Mouse (Mus musculus): ENCODE data around the gene Agbl2. TPM values are rescaled to one million over a fixed set of nuclear protein-coding genes. Genes with fewer than 3 reads are reported as not detected.

The Agbl2 gene
- polyA plus RNA-seq, 1 experiment from 2014 or later, result 2.4 TPM

DNA sequence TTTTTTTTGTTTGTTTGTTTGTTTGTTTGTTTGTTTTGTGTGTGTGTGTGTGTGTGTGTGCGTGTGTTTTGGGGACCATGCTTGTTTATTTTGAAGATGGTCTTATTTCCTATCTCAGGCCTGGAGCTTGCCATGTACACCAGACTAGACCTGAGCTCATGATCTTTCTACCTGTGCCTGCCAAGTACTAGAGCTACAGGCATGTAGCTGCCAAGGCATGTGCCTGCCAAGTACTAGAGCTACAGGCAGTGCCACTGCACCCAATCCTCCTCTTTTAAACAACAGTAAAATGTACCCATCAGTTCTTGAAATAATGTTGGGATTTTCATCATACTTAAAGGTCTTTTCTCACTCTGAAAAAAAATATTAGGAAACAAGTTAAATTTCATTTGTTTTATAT lies 91.5 kb downstream of the Agbl2 start:
- no peaks in the 10 kb centered on the region for H3K27me3 ChIP-seq (ENCODE audit: control insufficient read depth, insufficient read depth, low read depth, low read length)
- no peak overlapping the region for H3K4me3 ChIP-seq (ENCODE audit: low read length)
- H3K4me1 ChIP-seq (replicated peaks; ENCODE audit: control insufficient read depth, insufficient read depth, low read length), result peaks cover 6% of the 10 kb centered on the region; the same call in 1 of the 2 replicates
- no peak overlapping the region for H3K27ac ChIP-seq (ENCODE audit: low read length)
- H3K36me3 ChIP-seq (ENCODE audit: control insufficient read depth, insufficient read depth, low read length), result no peaks in the 10 kb centered on the region
- H3K9me3 ChIP-seq (ENCODE audit: control insufficient read depth, low read length), result no peaks in the 10 kb centered on the region
- 71% methylated on average over 1 of the region's 1 CpGs for WGBS
- ATAC-seq (ENCODE audit: low read depth), result no peak
- H3K9ac ChIP-seq (ENCODE audit: low read length), result no peak overlapping the region
- H3K4me2 ChIP-seq (ENCODE audit: low read depth, low read length), result no peak overlapping the region

DNA sequence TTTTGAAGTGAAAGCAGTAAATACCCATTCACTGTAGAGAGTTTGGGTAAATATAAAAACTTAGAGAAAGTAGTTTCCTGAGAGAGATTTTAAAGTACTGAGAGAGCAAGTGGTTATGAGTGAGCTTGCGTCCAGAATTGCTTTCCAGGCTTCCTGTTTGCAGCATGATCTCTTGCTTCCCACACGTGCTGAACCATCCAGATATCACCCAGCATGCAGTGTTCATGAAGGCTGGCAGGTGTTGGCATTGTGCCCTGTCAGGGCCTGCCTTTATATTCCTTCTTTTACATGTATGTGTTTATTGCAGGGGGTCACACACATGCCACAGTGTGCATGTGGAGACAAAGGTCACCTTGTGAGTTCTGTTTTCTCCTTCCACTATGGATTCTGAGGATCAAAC lies 92.7 kb downstream of the Agbl2 start:
- WGBS, result 53% methylated on average over 2 of the region's 2 CpGs
- Histone ChIP-seq H3K27me3 (ENCODE audit: control insufficient read depth, insufficient read depth, low read depth, low read length) (no peaks in the 10 kb centered on the region), H3K4me2 (ENCODE audit: low read depth, low read length) (no peak overlapping the region), H3K4me1 (replicated peaks; ENCODE audit: control insufficient read depth, insufficient read depth, low read length) (peaks cover under 1% of the 10 kb centered on the region; the same call in 1 of the 2 replicates), H3K4me3 (ENCODE audit: low read length) (no peak overlapping the region), H3K36me3 (ENCODE audit: control insufficient read depth, insufficient read depth, low read length) (no peaks in the 10 kb centered on the region), H3K9ac (ENCODE audit: low read length) (no peak overlapping the region), H3K27ac (ENCODE audit: low read length) (no peak overlapping the region), H3K9me3 (ENCODE audit: control insufficient read depth, low read length) (no peaks in the 10 kb centered on the region)
- no peak for ATAC-seq (ENCODE audit: low read depth)

DNA sequence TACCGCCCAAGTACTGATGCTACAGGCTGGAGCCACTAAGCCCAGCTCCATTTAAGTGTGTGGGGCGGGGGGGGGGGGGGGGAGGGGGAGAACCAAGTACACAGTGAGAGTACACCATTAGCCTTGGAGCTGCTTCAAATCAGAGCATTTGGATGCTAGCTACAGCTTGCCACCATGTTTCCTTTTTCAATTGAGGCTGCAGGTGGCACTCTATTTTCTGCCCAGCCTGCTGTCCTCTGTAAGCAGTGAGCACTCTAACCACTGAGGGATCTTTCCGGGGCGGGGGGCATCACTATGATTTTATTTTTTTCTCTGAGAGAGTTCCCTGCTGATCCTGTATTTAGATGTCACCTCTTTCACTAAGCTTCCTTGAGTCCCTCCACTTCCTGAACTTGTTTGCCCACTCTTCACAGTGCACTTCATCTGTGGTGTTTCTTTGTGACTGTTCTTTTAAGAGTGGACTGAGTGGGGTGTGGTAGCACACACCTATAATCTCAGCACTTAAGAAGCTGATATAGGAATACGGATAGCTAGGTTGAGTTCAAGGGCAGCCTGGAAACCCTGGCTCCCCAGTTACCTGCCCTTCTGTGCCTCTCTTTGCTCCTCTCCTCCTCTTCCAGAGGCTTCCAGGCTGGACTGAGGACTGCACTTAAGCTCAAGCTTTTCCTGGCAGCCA lies 95.2 kb downstream of the Agbl2 start:
- no peak overlapping the region for H3K4me2 ChIP-seq (ENCODE audit: low read depth, low read length)
- H3K27ac ChIP-seq (ENCODE audit: low read length), result no peak overlapping the region
- no peaks in the 10 kb centered on the region for H3K36me3 ChIP-seq (ENCODE audit: control insufficient read depth, insufficient read depth, low read length)
- H3K9me3 ChIP-seq (ENCODE audit: control insufficient read depth, low read length), result no peaks in the 10 kb centered on the region
- no peak overlapping the region for H3K4me3 ChIP-seq (ENCODE audit: low read length)
- ATAC-seq (ENCODE audit: low read depth), result peak; percentile 52; the same call in 1 of the 2 replicates
- WGBS, result 51% methylated on average over 4 of the region's 5 CpGs
- no peaks in the 10 kb centered on the region for H3K27me3 ChIP-seq (ENCODE audit: control insufficient read depth, insufficient read depth, low read depth, low read length)
- H3K4me1 ChIP-seq (replicated peaks; ENCODE audit: control insufficient read depth, insufficient read depth, low read length), result no peaks in the 10 kb centered on the region
- no peak overlapping the region for H3K9ac ChIP-seq (ENCODE audit: low read length)

DNA sequence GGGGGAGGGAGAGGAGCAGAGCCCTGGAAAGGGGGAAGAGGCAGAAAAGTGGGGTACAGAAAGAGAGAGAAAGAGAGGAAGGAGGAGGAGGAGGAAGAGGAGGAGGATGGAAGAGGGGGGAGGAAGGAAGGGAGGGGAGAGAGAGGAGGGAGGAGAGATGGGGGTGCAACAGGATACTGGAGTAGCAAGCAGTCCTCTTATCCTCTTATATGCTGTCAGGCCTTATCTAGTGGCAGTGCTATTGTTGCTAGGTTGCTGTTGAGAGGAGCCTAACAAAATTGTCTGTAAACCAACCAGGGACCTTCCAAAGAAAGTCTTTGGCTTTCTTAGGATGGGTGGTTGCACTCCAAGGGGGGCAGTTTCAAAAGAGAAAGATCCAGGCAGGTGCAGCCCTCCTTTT lies 96.9 kb downstream of the Agbl2 start:
- Histone ChIP-seq H3K4me2 (ENCODE audit: low read depth, low read length) (no peak overlapping the region), H3K27ac (ENCODE audit: low read length) (no peak overlapping the region), H3K4me3 (ENCODE audit: low read length) (no peak overlapping the region), H3K9ac (ENCODE audit: low read length) (no peak overlapping the region), H3K36me3 (ENCODE audit: control insufficient read depth, insufficient read depth, low read length) (no peaks in the 10 kb centered on the region), H3K4me1 (replicated peaks; ENCODE audit: control insufficient read depth, insufficient read depth, low read length) (no peaks in the 10 kb centered on the region), H3K9me3 (ENCODE audit: control insufficient read depth, low read length) (0 out of 2 replicates have a peak, but pooled peaks cover 2% of the 10 kb centered on the region), H3K27me3 (ENCODE audit: control insufficient read depth, insufficient read depth, low read depth, low read length) (peaks cover 4% of the 10 kb centered on the region; the same call in 1 of the 2 replicates)
- no peak for ATAC-seq (ENCODE audit: low read depth)

DNA sequence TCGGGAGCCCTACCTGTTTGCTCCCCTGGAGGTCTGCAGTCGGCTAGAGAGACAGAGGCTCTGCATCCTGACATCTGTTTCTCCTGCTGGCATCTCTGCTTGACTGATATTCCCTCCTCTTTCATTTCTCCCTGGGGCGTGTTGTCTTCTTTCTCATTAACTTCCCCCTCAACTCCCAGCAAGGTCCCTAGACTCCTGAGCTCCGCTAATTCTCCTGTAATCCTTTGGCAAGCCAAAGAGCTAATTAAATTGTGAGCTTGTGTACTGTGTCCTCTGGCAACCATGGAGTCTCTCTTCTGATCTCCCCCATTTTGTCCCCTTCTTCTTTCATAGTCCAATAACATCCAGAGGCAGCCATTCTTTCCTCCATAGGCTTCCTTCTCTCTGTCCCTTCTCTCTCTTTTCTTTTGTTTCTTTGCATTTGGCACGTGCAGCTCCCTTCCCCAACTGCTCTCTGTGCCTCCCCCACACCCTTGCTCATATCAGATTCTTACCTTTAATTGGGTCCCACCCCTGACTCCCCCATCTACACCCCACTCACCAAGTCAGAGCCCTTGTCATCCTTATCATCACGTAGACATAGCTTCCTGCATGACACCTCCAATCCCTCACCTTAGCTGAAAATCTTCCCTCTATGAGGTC lies 97.7 kb downstream of the Agbl2 start:
- WGBS, result 24% methylated on average over 6 of the region's 6 CpGs
- H3K9me3 ChIP-seq (ENCODE audit: control insufficient read depth, low read length), result 0 out of 2 replicates have a peak, but pooled peaks cover 2% of the 10 kb centered on the region
- H3K27me3 ChIP-seq (ENCODE audit: control insufficient read depth, insufficient read depth, low read depth, low read length), result peaks cover 11% of the 10 kb centered on the region
- no peak for ATAC-seq (ENCODE audit: low read depth)
- H3K36me3 ChIP-seq (ENCODE audit: control insufficient read depth, insufficient read depth, low read length), result no peaks in the 10 kb centered on the region
- no peak overlapping the region for H3K4me2 ChIP-seq (ENCODE audit: low read depth, low read length)
- no peak overlapping the region for H3K9ac ChIP-seq (ENCODE audit: low read length)
- H3K4me1 ChIP-seq (replicated peaks; ENCODE audit: control insufficient read depth, insufficient read depth, low read length), result peaks cover 1% of the 10 kb centered on the region; the same call in 1 of the 2 replicates
- H3K4me3 ChIP-seq (ENCODE audit: low read length), result no peak overlapping the region
- no peak overlapping the region for H3K27ac ChIP-seq (ENCODE audit: low read length)

DNA sequence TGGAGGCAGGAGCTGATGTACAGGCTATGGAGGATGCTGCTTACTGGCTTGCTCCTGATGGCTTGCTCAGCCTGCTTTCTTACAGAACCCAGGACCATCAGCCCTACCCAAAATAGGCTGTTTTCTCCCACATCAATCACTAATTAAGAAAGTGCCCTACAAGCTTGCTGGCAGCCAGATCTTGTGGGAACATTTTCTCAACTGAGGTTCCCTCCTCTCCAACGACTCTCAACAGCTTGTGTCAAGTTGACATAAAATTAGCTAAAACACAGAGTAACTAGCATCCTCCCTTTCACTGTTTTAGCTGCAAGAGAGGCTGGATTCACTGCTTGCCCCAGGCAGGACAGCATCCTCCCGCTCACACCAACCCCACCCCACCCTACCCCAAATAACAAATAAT lies 99.3 kb downstream of the Agbl2 start:
- 67% methylated on average over 2 of the region's 2 CpGs for WGBS
- no peak for ATAC-seq (ENCODE audit: low read depth)
- H3K27me3 ChIP-seq (ENCODE audit: control insufficient read depth, insufficient read depth, low read depth, low read length), result peaks cover 26% of the 10 kb centered on the region
- no peak overlapping the region for H3K4me2 ChIP-seq (ENCODE audit: low read depth, low read length)
- H3K4me1 ChIP-seq (replicated peaks; ENCODE audit: control insufficient read depth, insufficient read depth, low read length), result peaks cover 9% of the 10 kb centered on the region
- no peaks in the 10 kb centered on the region for H3K36me3 ChIP-seq (ENCODE audit: control insufficient read depth, insufficient read depth, low read length)
- no peak overlapping the region for H3K27ac ChIP-seq (ENCODE audit: low read length)
- H3K9me3 ChIP-seq (ENCODE audit: control insufficient read depth, low read length), result 0 out of 2 replicates have a peak, but pooled peaks cover 2% of the 10 kb centered on the region
- H3K9ac ChIP-seq (ENCODE audit: low read length), result no peak overlapping the region
- no peak overlapping the region for H3K4me3 ChIP-seq (ENCODE audit: low read length)

Other genes with a start within 250 kb of the Agbl2 start
- 2.7 and 3.1 TPM in 2 replicates for gene Ptprj, start 202.1 kb upstream of the Agbl2 start, polyA plus RNA-seq (2015; fragmentation: Nextera tagmentation; extraction: Ambion mirVana)
- gene Nup160, start 105.5 kb upstream of the Agbl2 start, polyA plus RNA-seq (2015; fragmentation: Nextera tagmentation; extraction: Ambion mirVana), result 43.7 and 48.9 TPM in 2 replicates
- 85.7 and 88.5 TPM in 2 replicates for gene Fnbp4, start 37.4 kb upstream of the Agbl2 start, polyA plus RNA-seq (2015; fragmentation: Nextera tagmentation; extraction: Ambion mirVana)
- 198 and 199 TPM in 2 replicates for gene Mtch2, start 64.4 kb downstream of the Agbl2 start, polyA plus RNA-seq (2015; fragmentation: Nextera tagmentation; extraction: Ambion mirVana)
- gene C1qtnf4, start 103.1 kb downstream of the Agbl2 start, polyA plus RNA-seq (2015; fragmentation: Nextera tagmentation; extraction: Ambion mirVana), result 2.9 and 3.0 TPM in 2 replicates
- gene Kbtbd4, start 122.0 kb downstream of the Agbl2 start, polyA plus RNA-seq (2015; fragmentation: Nextera tagmentation; extraction: Ambion mirVana), result 36.5 and 37.0 TPM in 2 replicates
- gene Ndufs3, start 122.1 kb downstream of the Agbl2 start, polyA plus RNA-seq (2015; fragmentation: Nextera tagmentation; extraction: Ambion mirVana), result 201 and 203 TPM in 2 replicates
- gene Celf1, start 157.7 kb downstream of the Agbl2 start, polyA plus RNA-seq (2015; fragmentation: Nextera tagmentation; extraction: Ambion mirVana), result 71.6 and 75.9 TPM in 2 replicates